Mouse (Mus musculus) lung, adult 2 months (tissue): ENCODE results near the gene B3gnt2.

Experiments used
- CTCF ChIP-seq: fragments of 200-500 bp; IDR thresholded peaks from 2 replicates; pipeline ENCODE4 v1.5.1; 2011; ENCODE audit warnings: mild to moderate bottlenecking, low read length, control low read depth; ENCODE audit not compliant: insufficient read depth
- POLR2A ChIP-seq: fragments of 200-500 bp; IDR thresholded peaks from 2 replicates; pipeline ENCODE4 v1.6.1; 2011; ENCODE audit warnings: low read depth, mild to moderate bottlenecking, control low read depth, low read length, borderline replicate concordance; ENCODE audit errors: extremely low read depth

DNA sequence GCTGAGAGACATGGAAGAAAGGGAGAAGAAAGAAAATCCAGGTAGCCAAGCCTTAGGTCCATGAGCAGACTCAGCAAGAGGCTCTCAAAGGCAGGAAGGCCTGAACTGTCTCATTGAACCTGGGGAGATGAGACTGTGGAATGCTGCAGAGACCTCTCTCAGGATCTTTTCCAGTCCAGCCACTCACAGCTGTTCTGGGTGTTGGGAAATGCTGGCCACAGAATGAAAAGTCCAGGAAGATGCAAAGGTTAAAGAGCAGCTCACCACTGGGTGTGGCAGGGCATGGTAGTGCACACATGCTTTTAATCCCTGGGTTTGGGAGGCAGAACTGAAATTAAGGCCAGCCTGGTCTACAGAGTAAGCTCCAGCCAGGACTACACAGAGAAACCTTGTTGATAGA, 79.6 kb downstream of the B3gnt2 start:
- TF ChIP-seq POLR2A (no peak), CTCF (no peak)
